Mouse (Mus musculus): ENCODE measurements around the gene Tnfrsf8.

DNA sequence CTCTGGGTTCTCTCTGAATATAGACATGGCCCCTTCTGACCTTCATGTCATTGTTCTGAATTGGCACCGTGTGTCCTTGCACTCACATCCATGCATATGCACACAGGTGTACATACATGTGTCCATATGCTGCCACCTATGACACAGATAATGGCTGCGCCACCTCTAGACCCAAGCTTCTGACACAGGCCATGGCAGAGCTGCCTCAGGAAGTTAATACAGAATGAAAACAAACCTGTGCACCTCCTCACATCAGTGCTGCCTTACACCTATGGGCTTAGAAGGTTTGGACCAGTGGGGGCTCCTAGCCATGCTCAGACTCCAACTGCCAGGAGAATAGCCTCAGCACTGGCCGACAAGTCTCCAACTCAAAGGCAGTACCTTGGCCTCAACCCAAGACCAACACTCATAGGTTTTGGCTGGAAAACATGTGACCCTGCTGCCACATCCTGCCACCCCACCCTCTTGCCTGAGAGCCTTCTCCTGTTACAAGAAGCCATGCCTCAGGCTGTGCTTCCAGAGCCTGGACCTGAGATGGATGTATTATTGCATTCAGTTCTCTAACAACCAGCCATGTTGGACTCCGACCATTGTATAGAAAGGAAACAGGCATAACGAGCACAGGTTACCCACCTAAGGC is 85.3 kb downstream of the Tnfrsf8 start:
- TF ChIP-seq CTCF (IDR thresholded peaks at IDR 0.05; ENCODE audit: extremely low read depth, insufficient read depth, insufficient read length, insufficient replicate concordance): no peak
- no peak for TF ChIP-seq POLR2A (IDR thresholded peaks at IDR 0.05; ENCODE audit: low read depth, low read length)
